Mouse (Mus musculus): Measurements from ENCODE around the gene Ccdc159.

DNA sequence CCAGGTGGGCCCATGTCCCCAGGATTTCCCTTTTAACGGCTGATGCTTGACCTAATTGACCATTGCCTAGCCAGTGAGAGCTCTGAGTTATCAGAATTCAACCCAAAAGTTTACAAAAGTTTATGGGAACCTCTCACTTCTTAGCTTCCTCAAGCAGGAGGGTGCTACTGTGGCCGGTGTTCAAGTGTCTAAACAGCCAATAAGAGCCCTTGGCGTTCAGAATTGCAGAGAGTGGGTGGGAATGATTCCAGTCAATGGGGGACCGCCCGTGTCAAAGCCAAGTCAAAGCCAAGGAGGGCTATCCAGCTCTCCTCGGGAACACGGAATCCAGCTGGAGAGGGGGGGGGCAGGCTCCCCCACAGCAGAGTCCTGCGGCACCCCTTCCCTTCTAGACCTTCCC is 20.9 kb downstream of the Ccdc159 start:
- TF ChIP-seq GATA1 (IDR thresholded peaks at IDR 0.05; ENCODE audit: low read length): no peak
- no peak for TF ChIP-seq TAL1 (IDR thresholded peaks at IDR 0.05; ENCODE audit: low read length)

All from erythroblast, embryonic 14.5 days (primary cell).